Mouse (Mus musculus): ENCODE data around the gene Zfp553.

Gene Zfp553

DNA sequence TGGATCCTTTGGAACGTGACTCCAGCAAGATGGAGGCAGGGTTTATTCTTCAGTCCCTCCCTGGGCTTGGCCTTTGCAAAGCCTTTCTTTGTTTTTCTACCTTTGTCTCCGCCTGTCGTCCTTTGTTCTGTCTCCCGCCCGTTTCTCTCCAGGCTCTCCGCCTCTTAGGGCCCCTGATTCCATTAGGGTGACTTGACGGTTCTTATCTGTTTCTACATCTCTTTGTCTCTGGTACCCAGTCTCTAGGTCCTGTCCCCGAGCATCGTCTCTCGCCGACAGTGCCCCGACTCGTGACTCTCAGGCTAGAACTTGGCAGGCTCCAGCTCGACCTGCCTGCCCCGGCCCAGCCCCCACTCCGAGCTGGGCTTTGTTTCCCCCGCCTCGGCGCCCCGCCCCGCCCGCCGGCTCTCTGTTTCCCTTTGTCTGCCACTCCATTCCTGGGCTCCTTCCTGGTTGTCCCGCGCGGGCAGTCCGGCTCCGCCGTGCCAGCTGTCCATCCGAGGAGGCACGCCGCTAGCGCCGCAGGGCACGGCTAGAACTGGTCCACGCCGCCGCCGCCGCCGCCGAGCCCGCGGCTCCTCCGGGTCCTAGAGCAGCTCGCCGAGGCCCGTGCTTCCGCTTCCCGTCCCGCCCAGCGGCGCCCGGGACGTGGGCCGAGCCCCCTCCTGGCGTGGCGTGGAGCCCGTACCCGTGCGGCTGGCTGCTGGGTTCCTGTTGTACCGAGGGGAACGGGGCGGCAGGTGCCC, at the start of gene Zfp553, which contains the start of gene Sept1:
TSS of gene Zfp553 (plus strand) at position 440 of the 746 bp plus-strand sequence.
TSS of gene Sept1 (minus strand) at position 509 of the 746 bp plus-strand sequence.
- peak; percentile 94 for DNase-seq

DNA sequence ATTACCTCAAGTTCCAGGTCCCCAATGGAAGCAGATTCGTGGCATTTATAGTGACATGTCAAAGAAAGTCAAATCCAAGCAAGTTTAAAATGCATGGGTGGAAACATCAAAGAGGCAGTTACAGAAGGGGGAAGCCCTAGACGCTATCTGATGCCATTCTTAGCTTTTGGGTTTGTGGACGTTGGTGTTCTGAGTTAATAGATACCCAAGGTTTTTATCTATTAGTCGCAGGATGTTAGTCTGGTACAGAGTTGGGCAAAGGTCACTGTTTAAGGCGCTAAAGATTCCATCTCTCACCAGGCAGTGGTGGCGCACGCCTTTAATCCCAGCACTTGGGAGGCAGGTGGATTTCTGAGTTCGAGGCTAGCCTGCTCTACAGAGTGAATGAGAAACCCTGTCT, 49.5 kb upstream of the Zfp553 start:
- no peak for DNase-seq

DNA sequence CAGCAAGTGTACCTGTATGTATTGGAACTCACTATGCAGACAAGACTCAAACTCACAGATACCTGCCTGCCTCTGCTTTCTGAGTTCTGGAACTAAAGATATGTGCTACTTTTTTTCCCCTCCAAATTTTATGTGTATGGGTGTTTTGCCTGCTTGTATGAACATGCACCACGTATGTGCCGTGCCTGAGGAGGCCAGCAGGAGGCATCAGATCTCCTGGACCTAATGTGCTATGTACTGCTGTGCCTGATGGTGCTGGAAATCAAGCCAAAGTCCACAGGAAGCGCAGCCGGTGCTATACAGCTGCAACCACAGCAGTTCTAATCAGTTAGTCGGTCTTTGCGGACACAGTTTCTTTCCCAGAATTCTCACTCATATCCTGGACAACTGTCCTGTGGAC, 49.0 kb upstream of the Zfp553 start:
- DNase-seq = no peak

DNA sequence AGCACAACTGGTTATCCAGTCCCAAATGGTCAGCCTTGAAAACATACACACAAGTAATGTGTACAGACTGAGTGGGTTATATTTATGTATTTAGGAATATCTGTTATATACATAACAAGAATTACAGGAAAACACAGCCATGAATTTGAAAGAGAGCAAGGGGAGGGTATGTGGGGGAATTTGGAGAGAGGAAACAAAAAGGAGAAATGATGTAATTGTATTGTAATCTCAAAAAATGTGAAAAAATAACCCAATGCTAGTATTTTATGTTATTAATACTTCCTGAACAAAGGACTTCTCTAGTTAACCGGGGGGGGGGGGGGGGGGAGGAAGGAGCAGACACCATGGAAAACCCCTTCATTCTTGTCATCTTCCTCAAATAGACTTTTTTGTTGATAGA, 48.1 kb upstream of the Zfp553 start:
- no peak for DNase-seq

DNA sequence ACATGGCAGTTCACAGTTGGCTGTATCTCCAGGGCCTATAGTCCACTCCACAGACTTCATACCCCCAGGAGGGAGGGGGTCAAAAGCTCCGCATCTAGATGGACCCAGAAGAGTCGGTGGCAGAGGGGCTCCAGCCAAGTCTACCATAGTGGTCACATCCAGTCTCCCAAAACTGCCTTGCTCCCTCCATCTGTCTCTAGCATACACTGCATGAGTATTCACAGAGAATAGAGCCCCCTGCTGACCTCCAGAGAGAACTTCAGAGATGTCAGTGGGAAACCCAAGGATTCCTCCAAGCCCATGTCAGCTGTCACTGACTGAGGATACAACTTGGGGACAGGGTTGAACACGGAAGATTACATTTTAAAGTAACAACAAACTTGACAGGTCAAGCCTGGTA, 47.3 kb upstream of the Zfp553 start:
- DNase-seq = peak; percentile 54

DNA sequence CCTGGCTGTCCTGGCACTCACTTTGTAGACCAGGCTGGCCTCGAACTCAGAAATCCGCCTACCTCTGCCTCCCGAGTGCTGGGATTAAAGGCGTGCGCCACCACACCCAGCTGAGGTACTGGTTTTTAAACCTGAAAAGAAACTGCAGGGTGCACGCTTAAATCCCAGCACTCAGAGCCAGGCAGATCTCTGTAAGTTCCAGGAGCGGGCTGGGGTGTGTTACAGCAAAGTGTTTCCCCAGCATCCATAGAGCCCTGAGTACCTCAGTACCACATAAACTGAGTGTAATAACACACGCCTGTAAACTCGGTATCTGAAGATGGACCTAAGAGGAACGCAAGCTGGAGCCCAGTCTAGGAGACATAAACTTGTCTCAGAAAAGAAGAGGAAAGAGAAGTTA, 45.5 kb upstream of the Zfp553 start:
- no peak for DNase-seq

DNA sequence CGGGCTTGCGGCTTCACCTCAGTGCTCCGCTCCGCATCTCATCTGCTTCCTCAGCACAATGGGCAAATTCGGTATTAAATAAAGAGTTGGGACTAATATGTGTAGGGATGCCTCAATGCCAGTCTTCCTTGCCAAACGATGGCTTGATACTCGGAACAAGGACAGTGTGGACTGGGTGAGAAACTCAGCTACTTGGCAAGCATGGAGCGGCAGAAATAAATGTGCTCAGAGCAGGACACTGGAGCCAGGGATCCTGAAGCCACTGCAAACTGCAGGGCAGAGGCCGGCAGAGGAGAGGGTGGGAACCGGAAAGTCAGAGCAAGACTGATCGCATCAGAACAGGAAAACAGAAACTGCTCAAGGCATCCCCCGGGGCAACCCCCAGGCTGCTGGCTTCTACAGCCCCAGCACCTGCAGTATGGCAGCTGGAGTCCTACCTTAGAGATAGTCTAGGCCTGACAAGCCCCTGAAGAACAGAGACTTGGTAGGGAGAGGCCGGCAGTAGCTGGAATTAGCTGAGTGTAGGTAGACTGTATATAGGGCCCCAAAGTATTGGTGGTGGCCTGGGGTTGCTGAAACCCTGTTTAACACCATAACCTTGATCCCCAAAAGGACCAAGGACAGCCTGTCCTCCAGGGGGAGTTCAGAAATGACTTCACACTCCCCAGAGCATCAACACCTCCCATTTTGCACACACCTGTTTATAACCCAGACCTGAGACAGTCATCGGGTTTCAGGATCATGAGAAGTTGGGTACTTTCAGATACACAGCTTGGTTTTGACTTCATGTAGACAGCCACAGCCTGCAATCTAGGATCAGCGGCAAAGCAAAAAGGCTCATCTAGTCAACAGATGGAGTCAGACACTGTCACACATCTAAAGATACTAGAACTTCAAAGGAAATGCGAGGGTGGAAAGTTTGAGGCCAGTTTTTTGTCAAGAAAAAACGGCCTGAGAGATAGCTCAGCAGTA, 44.3 kb upstream of the Zfp553 start:
- DNase-seq = no peak

DNA sequence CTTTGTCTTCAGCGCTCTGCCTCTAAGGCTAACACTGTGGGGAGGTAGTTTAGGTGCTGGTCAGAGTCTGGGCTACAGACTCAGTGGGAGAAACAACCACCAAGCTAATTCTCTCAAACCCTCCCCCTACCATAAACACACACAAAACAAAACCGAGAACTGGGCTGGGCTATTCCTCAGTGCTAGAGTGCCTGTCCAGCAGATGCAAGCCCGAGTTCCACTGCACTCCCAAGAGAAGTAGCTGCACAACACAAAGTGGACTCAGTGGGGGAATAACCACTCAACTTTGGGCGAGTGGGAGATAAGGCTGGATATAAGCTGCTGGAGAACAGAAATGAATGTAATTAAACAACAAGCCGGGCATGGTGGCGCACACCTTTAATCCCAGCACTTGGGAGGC, 42.2 kb upstream of the Zfp553 start:
- DNase-seq = no peak

DNA sequence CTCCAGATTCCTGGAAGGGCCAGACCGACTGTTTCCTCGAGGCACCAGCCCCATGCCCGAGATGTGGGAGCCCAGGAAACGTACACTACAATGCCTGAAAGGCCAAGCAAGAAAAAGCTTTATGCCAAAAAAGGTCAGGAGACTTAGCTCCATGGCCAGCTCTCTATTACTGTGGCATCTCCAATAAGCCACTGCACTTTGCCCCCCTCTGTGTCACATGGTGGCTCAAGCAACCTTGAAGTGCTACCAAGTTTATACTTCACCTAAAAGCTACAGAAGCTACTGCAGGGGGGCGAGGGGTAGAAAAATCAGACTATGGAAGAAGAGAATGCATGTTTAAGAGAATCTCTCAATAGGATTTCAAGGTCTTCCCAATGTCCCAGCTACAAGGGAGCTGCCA, 39.9 kb upstream of the Zfp553 start:
- no peak for DNase-seq

DNA sequence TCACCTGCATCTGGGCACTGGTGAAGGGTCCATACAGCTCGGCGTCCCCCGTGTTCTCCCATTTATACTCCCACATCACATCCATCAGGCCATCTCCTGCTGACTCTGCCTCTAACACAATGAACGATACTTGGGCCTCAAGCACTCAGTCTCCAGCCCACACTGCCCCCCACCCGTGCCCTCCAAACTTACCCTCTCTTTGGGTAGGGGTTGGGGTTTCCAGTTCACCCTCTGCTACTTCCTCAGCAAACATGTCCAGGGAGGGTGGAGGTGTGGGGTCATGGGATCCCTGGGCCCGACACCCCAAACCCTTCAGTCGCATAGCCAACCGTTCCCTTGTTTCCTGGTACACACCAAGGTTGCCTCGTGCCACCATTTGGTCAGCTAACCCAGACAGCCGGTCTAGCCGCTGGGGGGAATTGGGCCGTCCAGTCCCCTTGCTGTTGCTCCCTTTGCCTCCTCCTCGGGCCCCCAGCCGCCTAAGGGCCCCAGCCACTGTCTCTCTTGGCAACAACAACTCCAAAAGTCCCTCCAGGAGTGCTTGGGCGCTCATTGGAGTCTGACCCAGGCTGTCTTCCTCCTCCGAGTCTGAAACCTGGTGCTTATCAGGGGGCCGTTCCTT, 38.7 kb upstream of the Zfp553 start:
- DNase-seq = no peak

DNA sequence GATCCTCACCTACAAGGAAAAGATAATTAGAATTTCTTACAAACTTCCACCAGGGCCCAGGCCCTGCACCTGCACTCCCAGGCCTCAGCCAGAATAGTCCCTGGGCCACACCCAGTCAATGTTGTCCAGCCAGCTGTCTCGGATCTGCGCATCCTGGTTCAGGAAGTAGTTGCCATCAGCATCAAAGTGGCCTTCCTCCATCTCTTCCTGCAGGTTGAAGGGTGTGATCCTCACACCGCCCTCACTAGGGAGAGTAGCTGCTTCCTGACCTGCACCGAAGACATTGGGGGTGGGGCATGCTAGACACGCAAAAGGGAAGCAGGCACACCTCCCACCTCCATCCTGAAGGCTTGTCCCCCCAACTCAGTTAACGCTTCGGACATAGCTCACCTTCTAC, 38.2 kb upstream of the Zfp553 start:
- no peak for DNase-seq

DNA sequence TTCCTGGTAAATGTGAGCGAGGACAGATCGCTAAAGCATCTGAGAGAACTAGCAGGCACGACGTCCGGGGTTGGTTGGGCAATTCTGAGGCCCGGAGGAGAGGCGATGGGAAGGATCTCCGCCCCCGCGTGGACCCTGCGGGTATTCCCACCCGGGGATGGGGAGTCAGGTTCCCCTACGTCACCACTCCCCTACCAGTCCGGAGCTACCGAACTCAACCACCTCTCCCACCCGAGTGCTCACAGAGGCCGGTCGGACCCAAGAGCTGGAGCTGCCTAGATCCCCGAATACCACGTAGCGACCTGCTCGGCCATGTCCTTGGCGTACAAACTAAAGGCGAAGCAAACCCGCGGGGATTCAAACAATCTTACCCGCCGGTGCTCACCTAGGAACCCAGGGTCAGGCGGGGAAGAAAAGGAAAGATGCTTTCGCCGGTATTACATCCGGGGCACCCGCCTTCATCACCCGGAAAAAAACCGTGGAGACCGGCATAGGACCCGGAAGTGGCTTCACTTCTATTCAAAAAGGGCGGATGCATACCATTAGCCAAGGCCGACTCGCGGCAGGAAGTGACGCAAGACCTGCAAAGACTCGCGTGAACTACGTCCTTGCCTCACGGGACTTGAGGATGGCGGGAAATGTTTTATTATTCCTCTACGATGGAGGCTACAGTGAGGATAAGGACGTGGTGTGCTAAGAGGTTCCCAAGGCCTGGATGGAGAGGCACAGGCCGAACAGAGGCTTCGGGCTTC, 37.1 kb upstream of the Zfp553 start, which contains the start of gene Cd2bp2:
TSS of gene Cd2bp2 (minus strand) at position 507 of the 752 bp plus-strand sequence.
- peak; percentile 99 for DNase-seq

DNA sequence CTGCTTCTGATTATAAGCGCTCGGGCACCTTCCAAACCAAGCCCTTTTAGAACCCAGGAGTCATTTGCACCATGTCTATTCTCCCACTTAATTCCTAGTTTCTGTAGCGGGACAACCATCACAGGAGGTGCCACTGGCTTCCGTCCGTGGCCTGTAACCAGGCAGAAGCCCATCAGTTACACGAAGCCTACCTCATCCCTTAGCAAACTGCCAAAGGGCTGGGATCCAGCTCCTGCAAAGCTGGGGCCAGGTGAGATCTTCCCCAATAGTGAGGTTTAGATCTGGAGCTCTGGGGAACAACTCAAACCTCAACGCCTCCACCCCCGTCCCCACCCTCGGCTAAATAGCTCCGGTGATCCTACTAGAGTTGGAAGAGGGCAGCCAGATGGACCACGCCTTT, 36.4 kb upstream of the Zfp553 start:
- DNase-seq = no peak

DNA sequence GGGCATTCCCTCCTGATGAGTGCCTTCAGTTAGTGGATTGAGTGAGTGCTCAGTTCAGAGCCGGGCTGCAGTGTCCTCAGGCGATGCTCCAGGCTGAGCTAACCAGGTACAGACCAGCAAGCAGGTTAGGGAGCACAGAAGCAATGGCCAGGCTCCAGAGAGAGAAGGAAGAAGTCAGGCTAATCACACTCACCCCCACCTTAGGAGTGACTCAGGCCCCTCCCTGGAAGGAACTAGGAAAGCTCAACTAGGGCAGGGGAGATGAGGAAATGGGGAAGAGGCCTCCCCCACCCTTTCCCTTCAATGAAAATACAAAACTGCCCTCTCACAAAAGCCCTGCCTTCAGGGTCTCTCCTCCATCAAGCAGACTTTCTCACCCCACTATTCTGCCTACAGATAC, 26.3 kb upstream of the Zfp553 start:
- DNase-seq = no peak

DNA sequence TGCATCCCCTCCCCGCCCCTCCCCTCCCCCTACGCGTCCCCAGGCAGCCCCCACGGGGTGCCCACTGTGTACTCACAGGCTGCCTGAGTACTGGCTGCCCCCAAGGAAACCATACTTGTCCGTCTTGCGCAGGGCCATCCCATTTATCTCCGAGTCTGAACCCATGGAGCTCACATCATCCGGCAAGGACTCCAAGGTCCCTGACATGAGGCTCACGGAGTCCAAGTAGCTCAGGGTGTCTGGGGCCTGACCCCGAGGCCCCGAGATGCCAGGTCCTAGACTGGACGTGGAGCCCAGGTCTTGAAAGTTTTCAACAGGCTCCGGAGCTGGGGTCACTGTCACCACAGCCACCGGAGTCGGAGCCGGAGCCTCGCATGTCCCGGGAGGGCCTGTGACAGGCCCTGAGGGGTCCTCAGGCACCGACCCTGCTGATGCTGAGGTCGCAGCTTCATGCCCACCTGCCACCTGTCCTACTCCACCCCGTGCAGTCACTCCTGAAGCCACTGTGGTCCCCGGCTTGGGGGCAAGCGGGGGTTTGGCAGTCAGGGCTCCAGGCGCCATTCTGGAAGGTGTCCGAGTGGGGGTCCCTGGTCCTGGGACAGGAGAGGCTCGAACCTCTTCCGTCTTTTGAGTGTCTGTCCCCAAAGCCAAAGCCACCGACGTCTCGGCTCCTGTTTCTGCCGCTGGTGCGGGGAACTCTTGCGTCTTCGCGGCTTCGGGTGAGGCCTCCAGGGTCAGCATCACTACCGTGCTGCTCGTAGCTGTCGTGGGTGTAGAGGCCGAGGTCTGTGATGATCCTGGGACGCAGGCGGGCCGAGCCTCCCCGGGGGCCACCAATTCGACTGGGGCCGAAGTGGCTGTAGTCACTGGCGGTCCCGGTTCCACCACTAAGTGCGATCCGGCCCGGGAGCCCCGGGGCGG, 25.2 kb upstream of the Zfp553 start:
- DNase-seq = peak; percentile 34

DNA sequence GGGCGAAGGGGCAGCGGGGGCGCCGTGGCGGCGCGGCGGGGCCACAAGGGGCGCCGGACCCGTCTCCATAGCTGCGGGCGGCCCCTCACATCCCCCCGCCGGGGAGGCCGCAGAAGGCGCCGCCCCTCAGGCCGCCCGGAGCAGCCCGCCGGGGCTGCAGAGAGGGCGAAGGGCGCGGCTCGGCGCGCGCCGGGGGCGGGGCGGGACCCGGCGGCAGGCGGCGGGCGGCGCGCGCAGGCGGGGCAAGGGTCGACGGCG, 24.6 kb upstream of the Zfp553 start, which contains the start of gene Tbc1d10b:
TSS of gene Tbc1d10b (minus strand) at position 174 of the 258 bp plus-strand sequence.
- DNase-seq = no peak

DNA sequence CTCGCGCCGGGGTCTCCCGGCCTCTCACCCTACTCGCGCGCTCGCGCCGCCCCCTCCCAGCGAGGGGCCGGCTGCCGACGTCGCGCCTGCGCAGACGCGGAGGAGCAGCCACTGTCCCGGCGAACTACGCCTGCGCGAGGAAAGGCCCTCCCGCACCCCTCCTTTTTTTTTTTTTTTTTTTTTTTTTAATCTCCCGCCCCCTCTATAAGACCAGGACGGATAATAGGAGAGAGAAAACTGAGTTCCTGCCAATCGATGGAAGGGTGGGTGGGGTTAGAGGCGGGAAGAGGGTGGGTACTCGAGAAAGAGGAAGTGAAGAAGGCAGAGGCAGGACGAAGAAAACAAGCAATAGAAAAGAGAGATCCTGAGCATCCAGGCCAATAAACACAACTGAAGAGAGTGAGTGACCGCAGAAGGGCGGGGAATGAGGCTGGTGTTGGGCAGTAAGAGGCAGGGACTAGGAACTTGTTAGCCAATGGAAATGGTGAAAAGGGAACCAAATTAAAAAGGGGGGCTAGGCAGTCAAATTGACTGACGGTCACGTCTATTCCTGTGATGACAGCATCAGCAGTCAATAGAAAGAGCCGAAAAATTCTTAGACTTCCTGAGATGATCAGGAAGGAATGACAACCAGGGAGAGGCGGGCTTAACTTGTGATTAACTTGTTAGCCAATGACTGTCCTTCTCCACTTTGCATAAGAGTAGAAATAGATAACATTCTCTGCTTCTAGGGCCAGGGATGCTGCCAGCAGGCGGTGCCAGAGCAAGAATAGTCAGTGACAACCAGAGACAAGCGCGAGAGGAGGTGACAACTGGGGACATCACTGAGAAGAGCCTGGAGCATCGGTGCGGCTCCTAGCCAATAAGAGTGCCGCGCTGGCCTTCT, 24.1 kb upstream of the Zfp553 start, which contains the start of gene Mylpf:
TSS of gene Mylpf (plus strand) at position 338 of the 886 bp plus-strand sequence.
- peak; percentile 97 for DNase-seq

DNA sequence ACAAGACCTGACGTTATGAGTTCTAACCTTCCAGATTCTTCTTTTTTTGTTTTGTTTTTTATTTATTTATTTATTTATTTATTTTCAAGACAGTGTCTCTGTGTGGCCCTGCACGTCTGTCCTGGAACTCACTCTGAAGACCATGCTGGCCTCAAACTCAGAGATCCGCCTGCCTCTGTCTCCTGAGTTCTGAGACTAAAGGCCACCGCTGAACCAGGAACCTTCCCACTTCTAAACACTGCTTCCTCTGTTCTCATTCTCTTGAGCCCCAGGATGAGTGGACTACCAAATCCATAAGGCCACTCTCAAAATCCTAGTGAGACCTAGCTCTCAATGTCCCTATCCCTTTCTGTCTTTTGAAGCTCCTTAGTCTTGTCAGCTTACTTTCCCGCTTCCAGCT, 23.0 kb upstream of the Zfp553 start:
- DNase-seq = no peak

DNA sequence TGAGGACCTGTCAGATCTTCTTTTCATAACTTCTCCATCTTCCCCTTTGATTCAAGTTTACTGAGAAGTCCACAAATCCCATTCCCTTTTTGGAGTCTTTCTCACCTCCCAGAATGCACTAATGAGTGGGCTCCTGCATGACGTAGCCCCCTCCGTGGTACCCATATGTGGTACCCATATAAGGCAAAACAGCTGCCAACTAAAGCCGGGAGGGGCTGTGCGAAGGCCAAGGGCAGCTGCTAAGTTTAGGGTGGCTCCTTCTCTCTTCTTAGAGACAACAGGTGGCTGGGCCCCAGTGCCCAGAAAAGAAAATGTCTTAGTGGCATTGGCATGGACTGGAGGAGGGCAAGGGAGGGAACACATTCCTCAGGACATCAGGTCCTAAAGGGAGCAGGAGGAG, 22.6 kb upstream of the Zfp553 start:
- DNase-seq = no peak

DNA sequence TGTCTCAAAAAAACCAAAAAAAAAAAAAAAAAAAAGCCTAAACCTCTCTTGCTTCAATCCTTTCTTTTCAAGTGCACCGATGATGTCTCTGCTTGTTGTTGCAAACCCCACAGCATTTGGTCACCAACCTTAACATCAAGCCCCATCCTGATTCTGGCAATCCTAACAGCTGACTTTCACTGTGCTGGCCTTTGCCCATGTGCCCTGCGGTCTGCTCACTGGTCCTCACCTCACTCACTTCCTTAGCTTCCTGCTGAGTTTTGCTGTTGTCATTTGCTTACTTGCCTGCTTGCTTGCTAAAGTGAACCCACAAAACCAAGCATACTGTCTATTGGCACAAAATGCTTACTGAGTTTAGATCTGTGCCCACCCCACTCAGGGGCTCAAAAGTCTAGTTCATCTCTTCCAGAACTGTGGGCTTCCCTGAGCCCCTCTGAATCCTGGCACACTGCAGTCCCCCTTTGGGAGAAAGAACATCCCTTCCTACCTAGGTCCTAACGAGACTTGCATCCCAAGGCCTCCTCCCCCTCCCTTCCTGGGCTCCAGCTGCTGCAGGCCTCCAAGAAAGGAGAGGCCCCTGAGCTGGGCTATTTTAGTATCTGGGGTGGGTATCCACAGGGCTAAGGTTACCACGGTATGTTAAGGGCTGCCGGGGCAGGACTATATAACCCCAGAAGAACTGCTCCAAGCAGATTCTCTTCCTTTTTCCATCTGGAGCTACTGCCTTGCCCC, 21.7 kb upstream of the Zfp553 start:
- DNase-seq = no peak
